Mouse (Mus musculus): ENCODE data around the gene Dlgap4. TPM values are rescaled to one million over a fixed set of nuclear protein-coding genes. Genes with fewer than 3 reads are reported as not detected.

Gene Dlgap4
- total RNA-seq (2021): 100 to 1,000 TPM; 240 to 258 TPM

GRCm38 (mm10) chr2:156613541-156614257, at the start of gene Dlgap4:
Gene Dlgap4 (plus strand): TSS chr2:156613705.
- intact Hi-C loops (cut with DNase I): loop anchor here (5.0 kb wide), 1 partner anchor 66 kb away; the partner anchor contains the start of gene Aar2
- DNase-seq (ENCODE audit: extremely low spot score in 1 of 2, low spot score in 2 of 2): peak in 1 of 2 experiments; percentile 63

- DNase-seq (ENCODE audit: extremely low spot score in 1 of 2, low spot score in 2 of 2): no peak
- intact Hi-C loops (cut with DNase I): no loop called here
Observed at GRCm38 (mm10) chr2:156566512-156566911, 47.0 kb upstream of the Dlgap4 start.

DNA sequence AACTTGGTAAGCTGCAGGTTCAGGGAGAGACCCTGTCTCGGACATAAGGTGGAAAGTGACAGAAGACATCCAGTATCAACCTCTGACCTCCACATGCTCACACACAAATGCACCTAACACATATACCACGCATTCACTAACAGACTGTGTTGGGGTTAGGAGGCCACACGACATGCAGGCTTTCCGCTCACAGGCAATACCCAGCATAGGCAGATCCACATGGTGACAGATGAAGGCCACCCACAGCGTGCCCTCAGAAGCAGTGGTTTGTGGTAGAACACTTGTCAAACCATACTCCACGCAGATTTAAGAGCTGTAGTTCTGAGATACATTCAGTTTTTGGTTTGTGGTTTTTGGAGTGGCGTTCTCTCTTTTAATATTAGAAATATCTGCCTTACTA, 44.9 kb upstream of the Dlgap4 start:
- intact Hi-C loops (cut with DNase I): no loop called here
- DNase-seq (ENCODE audit: extremely low spot score in 1 of 2, low spot score in 2 of 2): no peak

DNA sequence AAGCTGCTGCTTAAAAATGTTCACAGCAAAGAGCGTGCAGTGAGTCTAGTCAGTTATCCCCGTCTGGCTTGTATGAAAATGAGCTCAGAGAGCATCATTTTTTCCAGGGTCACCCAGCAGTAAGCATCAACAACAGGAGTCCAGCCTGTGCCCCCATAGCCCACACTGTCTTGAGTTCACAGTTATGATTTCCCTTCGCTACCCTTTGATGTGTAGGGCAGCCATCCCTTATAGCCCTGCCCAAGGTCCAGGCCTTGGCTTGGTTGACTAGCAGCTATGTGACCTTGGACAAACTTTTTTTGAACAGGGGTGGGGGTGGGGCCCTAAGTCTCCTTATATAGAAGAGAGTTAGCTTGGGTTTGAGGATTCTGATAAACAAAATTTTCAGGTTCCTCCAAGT, 44.2 kb upstream of the Dlgap4 start:
- intact Hi-C loops (cut with DNase I): no loop called here
- DNase-seq (ENCODE audit: extremely low spot score in 1 of 2, low spot score in 2 of 2): no peak

DNA sequence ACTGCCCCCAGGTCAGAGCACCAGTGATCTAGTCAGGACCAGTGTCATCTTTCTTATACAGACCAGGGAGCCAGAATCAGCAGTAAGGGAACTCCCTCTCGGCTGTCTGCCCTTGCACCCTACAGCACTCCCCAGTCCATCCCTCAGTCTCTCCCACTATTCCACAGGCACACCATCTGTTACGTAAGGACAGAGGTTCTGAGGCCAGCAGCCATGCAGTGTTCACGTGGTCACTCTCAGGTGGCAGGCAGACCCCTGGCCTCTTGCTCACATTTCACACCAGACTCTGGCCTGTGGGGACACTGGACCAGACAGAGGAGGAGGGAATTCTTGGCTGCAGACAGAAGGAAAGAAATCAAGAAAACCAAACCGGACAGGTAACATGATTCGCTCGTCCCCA, 42.0 kb upstream of the Dlgap4 start:
- intact Hi-C loops (cut with DNase I): no loop called here
- DNase-seq (ENCODE audit: extremely low spot score in 1 of 2, low spot score in 2 of 2): no peak

DNA sequence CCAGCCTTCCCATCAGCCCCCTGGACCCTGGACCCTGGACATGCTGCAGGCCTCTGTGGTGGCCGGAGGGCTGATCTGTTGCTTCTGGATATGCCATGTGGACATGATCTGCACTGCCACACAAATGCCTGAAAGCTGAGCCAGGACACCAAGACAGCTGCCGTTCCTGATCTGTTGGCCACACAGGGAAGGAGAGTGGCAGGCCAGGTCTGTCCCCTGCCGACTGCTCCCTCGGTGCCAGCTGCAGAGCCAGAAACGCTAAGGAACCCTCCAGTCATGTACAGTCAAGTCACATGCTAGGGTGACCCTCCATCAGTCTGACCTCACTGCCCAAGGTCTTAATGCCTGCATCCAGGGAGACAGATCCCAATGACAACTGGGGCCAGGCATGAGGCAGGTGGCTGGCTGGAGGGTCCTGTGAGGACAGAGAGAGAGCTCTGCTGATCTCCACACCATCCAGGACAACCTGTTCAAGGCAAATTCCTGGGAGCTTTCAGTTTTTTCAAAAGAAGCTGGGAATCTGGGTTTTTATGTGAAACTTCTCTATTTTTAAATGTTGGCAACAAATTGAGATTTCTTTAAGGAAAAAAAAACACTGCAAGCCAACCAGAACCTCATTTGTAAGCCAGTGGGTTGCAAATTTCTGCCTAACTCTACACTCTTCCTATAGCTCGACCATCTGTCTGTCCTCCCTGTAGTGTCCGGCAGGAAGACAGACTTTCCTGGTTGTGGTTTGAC, 36.5 kb upstream of the Dlgap4 start:
- DNase-seq (ENCODE audit: extremely low spot score in 1 of 2, low spot score in 2 of 2): no peak
- intact Hi-C loops (cut with DNase I): no loop called here

GRCm38 (mm10) chr2:156580507-156580906, 33.0 kb upstream of the Dlgap4 start:
- intact Hi-C loops (cut with DNase I): no loop called here
- DNase-seq (ENCODE audit: extremely low spot score in 1 of 2, low spot score in 2 of 2): no peak

GRCm38 (mm10) chr2:156581244-156581643, 32.3 kb upstream of the Dlgap4 start:
- intact Hi-C loops (cut with DNase I): no loop called here

DNA sequence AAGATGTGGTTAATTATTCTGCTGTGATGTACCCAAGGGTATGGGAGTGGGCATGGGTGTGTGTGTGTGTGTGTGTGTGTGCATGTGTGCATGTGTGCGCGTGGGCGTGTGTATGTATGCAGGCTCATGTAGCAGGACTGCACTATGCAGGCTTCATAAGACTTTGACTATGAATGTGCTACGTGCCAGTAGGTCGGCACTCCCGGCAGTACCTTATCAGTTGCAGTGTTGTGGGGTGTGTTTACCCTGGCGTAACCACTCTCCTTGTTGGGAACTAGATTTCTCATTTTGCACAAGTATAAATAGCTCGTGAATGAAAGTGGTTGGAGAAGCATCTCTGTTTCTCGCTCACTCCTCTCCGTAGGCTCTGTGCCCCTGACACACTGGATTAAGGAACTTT, 30.6 kb upstream of the Dlgap4 start:
- intact Hi-C loops (cut with DNase I): no loop called here
- no peak for DNase-seq (ENCODE audit: extremely low spot score in 1 of 2, low spot score in 2 of 2)

More at GRCm38 (mm10) chr2:156581244-156581643, 32.3 kb upstream of the Dlgap4 start:
- DNase-seq (ENCODE audit: extremely low spot score in 1 of 2, low spot score in 2 of 2): peak; percentile 84 to 86

GRCm38 (mm10) chr2:156584154-156584796, 29.2 kb upstream of the Dlgap4 start:
- peak in 1 of 2 experiments; percentile 26 for DNase-seq (ENCODE audit: extremely low spot score in 1 of 2, low spot score in 2 of 2)
- intact Hi-C loops (cut with DNase I): no loop called here

GRCm38 (mm10) chr2:156584797-156585471, 28.6 kb upstream of the Dlgap4 start:
- intact Hi-C loops (cut with DNase I): no loop called here
- DNase-seq (ENCODE audit: extremely low spot score in 1 of 2, low spot score in 2 of 2): peak; percentile 71 to 72

DNA sequence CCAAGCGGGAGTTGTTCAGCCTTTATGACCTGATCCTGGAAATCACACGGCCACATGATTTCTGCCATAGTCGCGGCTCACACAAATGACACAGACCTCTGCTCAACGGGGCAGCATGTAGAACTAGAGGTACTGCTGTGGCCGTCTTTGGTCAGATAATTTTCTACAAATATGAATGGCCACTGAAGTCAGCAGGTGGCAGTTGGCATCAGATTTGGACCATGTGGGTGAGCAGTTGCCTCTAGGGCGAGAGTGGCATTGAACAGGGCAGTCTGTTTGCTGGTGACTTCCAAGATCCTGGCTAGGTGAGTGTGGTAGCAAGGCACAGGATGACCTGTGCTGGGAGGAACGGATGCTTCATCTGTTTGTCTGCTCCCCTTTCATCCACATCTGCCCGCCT, 24.0 kb upstream of the Dlgap4 start:
- intact Hi-C loops (cut with DNase I): no loop called here

GRCm38 (mm10) chr2:156594987-156595490, 18.5 kb upstream of the Dlgap4 start:
- intact Hi-C loops (cut with DNase I): no loop called here
- no peak for DNase-seq (ENCODE audit: extremely low spot score in 1 of 2, low spot score in 2 of 2)

More for the DNA sequence above, 24.0 kb upstream of the Dlgap4 start:
- no peak for DNase-seq (ENCODE audit: extremely low spot score in 1 of 2, low spot score in 2 of 2)

- intact Hi-C loops (cut with DNase I): no loop called here
- DNase-seq (ENCODE audit: extremely low spot score in 1 of 2, low spot score in 2 of 2): no peak
Observed at GRCm38 (mm10) chr2:156602581-156602980, 10.9 kb upstream of the Dlgap4 start.

- intact Hi-C loops (cut with DNase I): no loop called here
- DNase-seq (ENCODE audit: extremely low spot score in 1 of 2, low spot score in 2 of 2): no peak
Observed at GRCm38 (mm10) chr2:156603671-156604070, 9.8 kb upstream of the Dlgap4 start.

GRCm38 (mm10) chr2:156605144-156605543, 8.4 kb upstream of the Dlgap4 start:
- intact Hi-C loops (cut with DNase I): no loop called here
- DNase-seq (ENCODE audit: extremely low spot score in 1 of 2, low spot score in 2 of 2): no peak

GRCm38 (mm10) chr2:156605971-156606370, 7.5 kb upstream of the Dlgap4 start:
- intact Hi-C loops (cut with DNase I): no loop called here
- no peak for DNase-seq (ENCODE audit: extremely low spot score in 1 of 2, low spot score in 2 of 2)

- intact Hi-C loops (cut with DNase I): loop anchor here (5.0 kb wide), 1 partner anchor 66 kb away; the partner anchor contains the start of gene Aar2
- DNase-seq (ENCODE audit: extremely low spot score in 1 of 2, low spot score in 2 of 2): peak; percentile 56 to 82
Observed at GRCm38 (mm10) chr2:156613081-156613540, 394 bp upstream of the Dlgap4 start.

DNA sequence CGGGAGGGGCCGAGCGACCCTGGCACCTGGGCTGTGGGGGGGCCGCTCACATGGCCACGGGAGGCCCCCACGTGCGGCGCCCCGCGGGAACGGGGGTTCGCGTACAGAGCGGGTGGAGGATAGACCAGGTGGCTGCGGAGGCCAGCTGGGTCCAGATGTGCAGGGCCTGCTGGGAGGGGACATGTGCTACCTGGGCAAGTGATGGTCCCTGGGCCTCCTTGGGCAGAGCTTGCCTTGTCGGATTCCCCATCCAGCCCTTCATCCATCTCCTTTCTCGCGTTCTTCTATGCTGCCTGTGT, 702 bp downstream of the Dlgap4 start:
- intact Hi-C loops (cut with DNase I): loop anchor here (5.0 kb wide), 1 partner anchor 67 kb away; the partner anchor contains the start of gene Aar2
- peak in 1 of 2 experiments; percentile 65 for DNase-seq (ENCODE audit: extremely low spot score in 1 of 2, low spot score in 2 of 2)

Measured in left cerebral cortex, postnatal 10 days (tissue).